Mouse (Mus musculus) thymus, postnatal 36 days (tissue): ENCODE results near the gene Dctn1.

Experiments
- DNase-seq, 2 experiments: peaks; one replicate each; pipeline ENCODE4 v3.0.0; 2022; ENCODE audit warnings: mixed read lengths in 2 of 2

Dctn1 gene

DNA sequence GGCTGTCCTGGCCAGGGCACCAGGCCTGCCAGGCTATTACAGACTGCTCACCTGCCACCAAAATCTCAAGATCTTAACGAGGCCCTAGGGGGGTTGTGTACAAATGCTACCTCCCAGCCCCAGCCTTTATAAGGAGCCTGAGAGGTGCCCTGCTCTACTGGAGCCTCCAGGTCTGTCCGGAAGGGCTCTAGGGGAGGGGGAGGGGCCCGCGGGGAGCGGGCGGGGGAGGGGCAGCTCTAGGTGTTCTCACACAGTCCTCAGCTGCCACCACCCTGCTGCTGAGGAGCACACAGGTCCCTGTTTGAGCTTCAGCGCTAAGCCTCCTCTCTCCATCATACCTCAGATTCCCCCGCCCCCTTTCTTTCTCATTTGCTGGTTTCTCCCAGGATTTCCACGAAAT is 71.4 kb downstream of the Dctn1 start:
- DNase-seq = no peak

- DNase-seq = no peak
Measured at GRCm38 (mm10) chr6:83244422-83245061, 78.8 kb downstream of the Dctn1 start.

DNA sequence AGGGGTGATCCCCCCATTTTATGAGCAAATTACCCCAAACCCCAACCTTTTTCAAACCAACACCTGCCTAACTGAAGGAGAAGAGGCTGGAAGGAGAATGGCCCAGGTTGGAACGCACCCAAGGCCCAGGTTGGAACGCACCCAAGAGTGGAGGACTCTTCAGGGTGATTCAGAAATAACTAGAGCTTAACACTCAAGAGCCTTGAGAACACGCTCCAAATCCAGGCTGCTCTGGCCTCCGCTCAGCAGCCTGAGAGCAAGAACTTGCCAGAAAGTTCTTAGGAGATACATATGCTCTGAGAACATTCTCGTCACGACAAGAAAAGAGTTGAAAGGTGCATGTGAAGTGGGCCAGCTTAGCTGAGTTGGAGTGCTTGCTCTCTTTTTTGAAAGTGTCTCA is 79.4 kb downstream of the Dctn1 start:
- no peak for DNase-seq

DNA sequence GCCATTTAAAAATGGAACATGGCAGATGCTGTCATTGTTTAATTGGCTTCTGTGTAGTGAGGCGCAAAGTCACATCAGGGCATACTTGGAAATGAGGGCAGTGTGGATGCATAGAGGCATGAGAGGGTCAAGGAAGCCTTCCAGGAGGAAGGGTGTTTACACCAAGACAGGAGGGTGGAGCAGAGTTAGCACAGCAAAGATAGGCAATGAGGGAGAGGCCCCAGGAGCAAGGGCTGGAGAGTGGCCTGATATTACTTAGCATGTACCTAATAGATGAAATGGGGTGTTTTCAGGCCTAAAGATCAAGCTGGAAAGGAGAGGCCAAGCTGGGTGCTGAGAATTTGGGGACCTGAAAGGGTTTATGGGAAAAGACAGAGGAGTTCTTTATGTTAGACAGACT is 80.3 kb downstream of the Dctn1 start:
- no peak for DNase-seq

DNA sequence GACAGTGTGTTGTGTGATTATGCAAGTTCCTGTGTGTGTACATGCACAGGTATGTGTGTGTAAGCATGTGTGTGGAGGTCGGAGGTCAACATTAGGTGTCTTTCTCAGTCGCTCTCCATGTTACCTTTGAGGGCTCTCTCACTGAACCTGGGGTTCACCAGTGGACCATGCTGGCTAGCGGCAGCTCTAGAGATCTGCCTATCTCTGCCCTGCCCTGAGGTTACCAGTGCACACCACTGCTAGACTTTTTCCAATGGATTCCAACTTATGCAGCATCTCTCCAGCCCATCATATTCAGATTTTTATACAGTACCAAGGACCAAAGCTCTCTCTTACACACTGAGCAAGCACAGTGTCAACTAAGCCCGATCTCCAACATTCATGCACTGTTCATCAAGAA is 81.0 kb downstream of the Dctn1 start:
- DNase-seq = no peak

- no peak for DNase-seq
Measured at GRCm38 (mm10) chr6:83247153-83247552, 81.4 kb downstream of the Dctn1 start.
